Mouse (Mus musculus) liver, postnatal 0 days (tissue): ENCODE results near the gene Lin52.

ENCODE experiments used
- CTCF ChIP-seq: sonication (generic); IDR thresholded peaks from 2 replicates; pipeline ENCODE4 v1.5.1; 2016; ENCODE audit warnings: antibody characterized with exemption, low read depth
- EP300 ChIP-seq: IDR thresholded peaks from 2 replicates; pipeline ENCODE4 v1.6.1; 2016; ENCODE audit warnings: antibody characterized with exemption, low read depth, mild to moderate bottlenecking

DNA sequence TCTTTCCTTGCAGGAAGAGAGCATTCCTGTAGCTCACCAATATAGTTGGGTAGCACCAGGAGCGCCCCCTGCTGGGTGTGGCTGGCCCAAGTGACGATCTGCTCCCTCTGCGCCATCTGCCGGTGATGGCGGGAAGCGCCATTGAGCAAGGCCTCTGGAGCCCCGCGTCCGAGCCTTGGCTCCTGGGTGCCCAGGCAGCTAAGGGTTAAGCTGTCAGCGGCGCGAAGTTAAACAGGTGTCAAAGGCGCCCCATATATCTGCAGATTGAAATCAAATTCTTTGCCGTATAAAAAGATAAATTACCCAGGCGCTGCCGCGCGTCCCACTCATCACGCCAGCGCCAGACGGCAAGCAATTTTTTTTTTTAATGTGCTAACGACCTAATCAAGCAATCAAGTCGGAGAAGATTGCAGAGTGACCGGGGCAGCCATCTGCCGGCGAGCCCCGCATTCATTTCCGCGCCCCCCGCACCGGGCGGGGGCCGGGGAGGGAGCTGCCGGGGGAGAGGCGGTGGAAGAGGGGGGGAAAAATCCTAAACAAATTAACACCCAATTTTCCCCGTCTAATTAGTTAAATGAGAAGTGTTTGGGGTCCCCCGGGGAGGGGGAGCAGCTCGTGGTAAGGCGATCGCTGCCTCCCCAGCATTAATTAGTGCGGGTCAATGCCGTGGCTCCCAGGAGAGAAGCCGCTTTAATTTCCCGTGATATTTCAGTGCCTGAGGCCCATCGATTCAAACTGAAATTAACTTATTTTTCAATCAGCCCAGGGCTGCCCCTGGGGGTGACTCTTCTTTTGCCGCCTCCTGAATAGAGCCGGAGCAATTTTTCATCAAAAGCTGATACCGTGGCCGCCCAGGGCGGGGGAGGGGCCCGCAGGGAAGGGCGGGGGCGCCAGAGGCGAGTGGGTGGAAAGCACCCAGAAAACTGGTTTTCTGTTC is 138.9 kb downstream of the Lin52 start:
- TF ChIP-seq CTCF (peak; percentile 100), EP300 (no peak)
